Mouse (Mus musculus): Measurements from ENCODE around the gene Ppp1r36. TPM values are rescaled to one million over a fixed set of nuclear protein-coding genes. Genes with fewer than 3 reads are reported as not detected.
"Not testable (repeated sequence)": the region's sequence is repeated elsewhere in the genome, so short reads cannot be mapped to it uniquely, and the experiment has no call there.

The Ppp1r36 gene
- polyA plus RNA-seq, 1 experiment from 2014 or later: 2.8 TPM

DNA sequence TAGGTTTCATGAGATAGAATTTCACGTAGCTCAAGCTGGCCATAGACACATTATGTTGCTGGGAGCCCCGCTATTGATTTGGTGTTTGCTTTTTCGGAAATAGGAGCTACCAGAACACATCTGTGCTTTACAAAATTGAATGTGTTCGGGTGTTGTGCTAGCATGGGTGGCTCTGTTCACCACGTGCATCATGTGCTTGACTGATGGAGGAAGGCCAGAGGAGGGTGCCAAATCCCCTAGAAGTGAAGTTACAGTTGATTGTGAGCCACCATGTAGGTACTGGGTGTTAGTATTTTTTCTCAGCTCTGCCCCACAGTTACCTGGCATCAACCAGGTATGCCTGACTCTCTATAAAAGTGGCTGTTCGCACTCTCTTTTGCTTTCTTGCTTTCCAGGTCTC is 27.5 kb downstream of the Ppp1r36 start:
- no peak for DNase-seq
- Histone ChIP-seq H3K9me3 (ENCODE audit: low read depth, low read length) (no peaks in the 10 kb centered on the region), H3K27me3 (ENCODE audit: insufficient read depth, low read length) (no peaks in the 10 kb centered on the region), H3K4me2 (no peak overlapping the region), H3K4me1 (ENCODE audit: insufficient read depth) (peaks cover 2% of the 10 kb centered on the region; the same call in 1 of the 2 replicates), H3K9ac (no peak overlapping the region), H3K36me3 (ENCODE audit: insufficient read depth) (no peaks in the 10 kb centered on the region), H3K4me3 (ENCODE audit: low read depth, low read length) (no peak overlapping the region), H3K27ac (ENCODE audit: low read depth) (no peak overlapping the region)
- no peak for ATAC-seq (ENCODE audit: insufficient read depth)
- no peak for TF ChIP-seq CTCF (IDR thresholded peaks at IDR 0.05; ENCODE audit: low read depth)
- WGBS: 78% methylated on average over 6 of the region's 6 CpGs

DNA sequence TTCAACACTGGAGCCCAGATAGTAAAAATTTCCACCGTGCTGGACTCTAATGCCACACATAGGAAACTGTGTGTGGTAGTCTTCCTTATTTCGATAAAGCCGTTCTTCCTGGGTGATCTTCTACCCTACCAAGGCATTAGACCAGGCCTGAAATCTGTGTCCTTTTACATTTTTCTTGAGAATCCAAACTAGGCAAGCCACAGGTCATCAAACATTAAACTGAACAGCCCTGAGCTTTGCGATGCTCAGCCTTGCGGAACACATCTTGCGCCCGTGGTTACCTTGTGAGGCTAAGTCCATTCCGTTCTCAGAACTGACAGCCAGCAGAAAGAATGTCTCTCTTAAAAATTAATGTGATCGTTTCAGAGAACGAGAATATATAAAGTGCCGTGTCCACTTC is 28.9 kb downstream of the Ppp1r36 start:
- DNase-seq (no peak), ATAC-seq (ENCODE audit: insufficient read depth) (no peak)
- no peak overlapping the region for H3K9ac ChIP-seq
- H3K36me3 ChIP-seq (ENCODE audit: insufficient read depth): no peaks in the 10 kb centered on the region
- 78% methylated on average over 11 of the region's 11 CpGs for WGBS
- no peaks in the 10 kb centered on the region for H3K27me3 ChIP-seq (ENCODE audit: insufficient read depth, low read length)
- no peak overlapping the region for H3K4me3 ChIP-seq (ENCODE audit: low read depth, low read length)
- no peak for TF ChIP-seq CTCF (IDR thresholded peaks at IDR 0.05; ENCODE audit: low read depth)
- H3K9me3 ChIP-seq (ENCODE audit: low read depth, low read length): no peaks in the 10 kb centered on the region
- H3K27ac ChIP-seq (ENCODE audit: low read depth): no peak overlapping the region
- no peak overlapping the region for H3K4me2 ChIP-seq
- H3K4me1 ChIP-seq (ENCODE audit: insufficient read depth): peaks cover 2% of the 10 kb centered on the region; the same call in 1 of the 2 replicates

DNA sequence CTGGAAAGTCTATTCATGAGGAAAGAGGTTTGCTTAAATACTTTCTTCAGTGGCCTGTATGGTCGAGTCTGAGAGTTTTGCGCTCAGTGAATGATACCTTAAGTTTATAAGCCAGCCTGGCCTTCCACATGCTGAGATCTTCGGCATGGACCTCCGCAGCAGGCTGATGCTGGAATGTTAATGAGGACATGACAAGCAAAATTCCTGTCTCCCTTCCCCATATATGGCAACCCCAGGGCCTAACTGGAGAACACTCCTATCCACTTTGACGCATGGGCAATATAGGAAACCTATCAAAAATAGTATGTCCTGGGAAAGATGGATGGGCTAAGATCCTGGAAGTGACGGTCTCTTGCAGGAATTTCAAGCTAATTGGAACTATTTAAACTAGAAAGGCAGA is 30.8 kb downstream of the Ppp1r36 start:
- no peaks in the 10 kb centered on the region for H3K9me3 ChIP-seq (ENCODE audit: low read depth, low read length)
- ATAC-seq (ENCODE audit: insufficient read depth) (no peak), DNase-seq (peak; percentile 33)
- WGBS: 43% methylated on average over 6 of the region's 6 CpGs
- peak overlapping the region; percentile 49 for H3K4me2 ChIP-seq
- no peak for TF ChIP-seq CTCF (IDR thresholded peaks at IDR 0.05; ENCODE audit: low read depth)
- H3K9ac ChIP-seq: peak overlapping the region; percentile 34; the same call in 1 of the 2 replicates
- H3K27ac ChIP-seq (ENCODE audit: low read depth): peak overlapping the region; percentile 50; the same call in 1 of the 2 replicates
- H3K4me3 ChIP-seq (ENCODE audit: low read depth, low read length): no peak overlapping the region
- H3K36me3 ChIP-seq (ENCODE audit: insufficient read depth): no peaks in the 10 kb centered on the region
- H3K4me1 ChIP-seq (ENCODE audit: insufficient read depth): peaks cover 2% of the 10 kb centered on the region; the same call in 1 of the 2 replicates
- H3K27me3 ChIP-seq (ENCODE audit: insufficient read depth, low read length): no peaks in the 10 kb centered on the region

DNA sequence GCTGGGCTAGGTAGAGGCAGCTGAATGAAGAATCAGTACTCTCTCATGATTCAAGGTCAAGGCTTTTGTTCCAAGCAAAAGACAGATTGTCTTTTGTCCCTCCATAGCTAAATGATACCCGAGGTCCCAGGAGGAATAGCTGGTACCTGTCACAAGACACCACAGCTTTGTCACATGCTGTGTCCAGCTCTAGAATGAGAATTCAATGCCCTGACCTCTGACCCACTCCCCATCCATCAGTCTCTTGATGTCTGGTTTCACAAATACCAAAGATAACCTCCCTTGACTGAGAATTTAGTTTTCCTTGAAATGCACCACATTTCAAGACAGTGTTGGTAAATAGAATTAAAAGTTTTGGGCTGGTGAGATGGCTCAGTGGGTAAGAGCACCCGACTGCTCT is 34.9 kb downstream of the Ppp1r36 start:
- Histone ChIP-seq H3K36me3 (ENCODE audit: insufficient read depth) (no peaks in the 10 kb centered on the region), H3K4me1 (ENCODE audit: insufficient read depth) (peaks cover 2% of the 10 kb centered on the region; the same call in 1 of the 2 replicates), H3K27ac (ENCODE audit: low read depth) (no peak overlapping the region), H3K9ac (no peak overlapping the region), H3K4me2 (no peak overlapping the region), H3K4me3 (ENCODE audit: low read depth, low read length) (no peak overlapping the region), H3K9me3 (ENCODE audit: low read depth, low read length) (no peaks in the 10 kb centered on the region), H3K27me3 (ENCODE audit: insufficient read depth, low read length) (no peaks in the 10 kb centered on the region)
- DNase-seq: no peak
- no peak for TF ChIP-seq CTCF (IDR thresholded peaks at IDR 0.05; ENCODE audit: low read depth)
- 11% methylated on average over 2 of the region's 2 CpGs for WGBS
- ATAC-seq (ENCODE audit: insufficient read depth): no peak

DNA sequence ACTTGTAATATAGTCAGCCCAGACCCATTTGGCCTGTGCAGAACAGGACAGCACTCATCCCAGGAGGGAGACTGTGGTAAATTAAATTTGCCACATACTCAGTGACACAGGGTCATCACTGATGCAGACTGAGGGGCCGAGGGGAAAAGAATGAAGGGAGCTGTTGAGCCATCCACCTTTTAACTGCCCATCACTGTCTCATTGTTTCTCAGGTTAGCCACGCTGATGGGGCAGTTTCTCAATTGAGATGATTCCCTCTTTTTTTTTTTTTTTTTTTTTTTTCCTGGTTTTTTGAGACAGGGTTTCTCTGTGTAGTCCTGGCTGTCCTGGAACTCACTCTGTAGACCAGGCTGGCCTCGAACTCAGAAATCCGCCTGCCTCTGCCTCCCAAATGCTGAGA is 41.1 kb downstream of the Ppp1r36 start:
- H3K9ac ChIP-seq; H3K27me3 ChIP-seq (ENCODE audit: insufficient read depth, low read length); H3K36me3 ChIP-seq (ENCODE audit: insufficient read depth); H3K4me2 ChIP-seq; H3K27ac ChIP-seq (ENCODE audit: low read depth); H3K4me1 ChIP-seq (ENCODE audit: insufficient read depth); H3K4me3 ChIP-seq (ENCODE audit: low read depth, low read length); ATAC-seq (ENCODE audit: insufficient read depth); H3K9me3 ChIP-seq (ENCODE audit: low read depth, low read length); DNase-seq: not testable (repeated sequence)
- 74% methylated on average over 4 of the region's 4 CpGs for WGBS

DNA sequence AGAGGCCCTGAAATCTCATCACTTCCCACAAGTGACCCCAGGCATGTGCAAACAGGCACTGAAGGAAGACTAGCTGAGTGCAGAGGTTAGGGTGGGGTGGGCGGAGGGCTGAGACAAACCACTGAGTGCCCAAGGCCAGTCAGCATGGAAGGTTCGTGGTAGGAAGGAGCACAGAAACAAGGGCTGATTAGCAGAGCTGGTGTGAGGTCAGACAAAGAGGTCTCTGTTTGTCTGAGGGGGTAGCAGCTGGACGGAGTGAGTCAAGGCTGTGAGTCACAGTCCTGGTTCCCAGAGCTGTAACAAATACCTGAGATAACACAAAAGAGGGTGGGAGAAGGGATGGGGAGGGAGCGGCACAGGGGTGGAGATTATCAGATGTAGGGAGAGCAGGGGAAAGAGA is 41.7 kb downstream of the Ppp1r36 start:
- H3K27me3 ChIP-seq (ENCODE audit: insufficient read depth, low read length): no peaks in the 10 kb centered on the region
- H3K9ac ChIP-seq: no peak overlapping the region
- peak; percentile 25 for DNase-seq
- H3K9me3 ChIP-seq (ENCODE audit: low read depth, low read length): no peaks in the 10 kb centered on the region
- no peaks in the 10 kb centered on the region for H3K4me1 ChIP-seq (ENCODE audit: insufficient read depth)
- H3K4me3 ChIP-seq (ENCODE audit: low read depth, low read length): no peak overlapping the region
- no peaks in the 10 kb centered on the region for H3K36me3 ChIP-seq (ENCODE audit: insufficient read depth)
- peak; percentile 71; the same call in 1 of the 2 replicates for ATAC-seq (ENCODE audit: insufficient read depth)
- no peak for TF ChIP-seq CTCF (IDR thresholded peaks at IDR 0.05; ENCODE audit: low read depth)
- 35% methylated on average over 4 of the region's 4 CpGs for WGBS
- H3K27ac ChIP-seq (ENCODE audit: low read depth): no peak overlapping the region
- H3K4me2 ChIP-seq: no peak overlapping the region

GRCm38 (mm10) chr12:76463391-76463790 is 46.1 kb downstream of the Ppp1r36 start:
- Histone ChIP-seq H3K27ac (ENCODE audit: low read depth) (no peak overlapping the region), H3K4me1 (ENCODE audit: insufficient read depth) (no peaks in the 10 kb centered on the region), H3K4me2 (no peak overlapping the region), H3K4me3 (ENCODE audit: low read depth, low read length) (no peak overlapping the region), H3K9me3 (ENCODE audit: low read depth, low read length) (no peaks in the 10 kb centered on the region), H3K27me3 (ENCODE audit: insufficient read depth, low read length) (no peaks in the 10 kb centered on the region), H3K36me3 (ENCODE audit: insufficient read depth) (no peaks in the 10 kb centered on the region), H3K9ac (no peak overlapping the region)
- no peak for TF ChIP-seq CTCF (IDR thresholded peaks at IDR 0.05; ENCODE audit: low read depth)
- ATAC-seq (ENCODE audit: insufficient read depth) (no peak), DNase-seq (peak; percentile 37)
- whole genome bisulfite sequencing: 82% methylated on average over 9 of the region's 9 CpGs

Measured in lung, embryonic 14.5 days (tissue).